Mouse (Mus musculus) lung, adult 2 months (tissue): ENCODE data around the gene Mnx1. TPM values are rescaled to one million over a fixed set of nuclear protein-coding genes. Genes with fewer than 3 reads are reported as not detected.
"Not testable (repeated sequence)": the region's sequence is repeated elsewhere in the genome, so short reads cannot be mapped to it uniquely, and the experiment has no call there.

Experiments
- DNase-seq: peaks from one replicate; pipeline ENCODE4 v3.0.0; 2022
- H3K4me1 ChIP-seq: fragments of 200-500 bp; 2 replicates; pipeline ENCODE4 v1.6.1; 2011; ENCODE audit warnings: low read length; ENCODE audit not compliant: control insufficient read depth, insufficient read depth
- H3K4me3 ChIP-seq: fragments of 200-500 bp; replicated peaks from 2 replicates; pipeline ENCODE3; 2011; ENCODE audit warnings: low read depth, mild to moderate bottlenecking, control low read depth, low read length; ENCODE audit errors: extremely low read depth
- CTCF ChIP-seq: fragments of 200-500 bp; IDR thresholded peaks from 2 replicates; pipeline ENCODE4 v1.5.1; 2011; ENCODE audit warnings: mild to moderate bottlenecking, low read length, control low read depth; ENCODE audit not compliant: insufficient read depth
- POLR2A ChIP-seq: fragments of 200-500 bp; IDR thresholded peaks from 2 replicates; pipeline ENCODE4 v1.6.1; 2011; ENCODE audit warnings: low read depth, mild to moderate bottlenecking, control low read depth, low read length, borderline replicate concordance; ENCODE audit errors: extremely low read depth
- WGBS: fragments of 180-500 bp; shearing (Covaris S2); methylation state at CpG from one replicate; pipeline ENCODE4 v1.1.7; 2018; 5-methylcytosine and 5-hydroxymethylcytosine counted together
- polyA plus RNA-seq: library from polyadenylated mRNA; depleted of rRNA; stranded (reverse); fragments of >200 nt; gene quantifications from 2 replicates; pipeline ENCODE4 v1.2.3, GENCODE M21; 2012

Mnx1 gene
- polyA plus RNA-seq, 1 experiment: not detected

DNA sequence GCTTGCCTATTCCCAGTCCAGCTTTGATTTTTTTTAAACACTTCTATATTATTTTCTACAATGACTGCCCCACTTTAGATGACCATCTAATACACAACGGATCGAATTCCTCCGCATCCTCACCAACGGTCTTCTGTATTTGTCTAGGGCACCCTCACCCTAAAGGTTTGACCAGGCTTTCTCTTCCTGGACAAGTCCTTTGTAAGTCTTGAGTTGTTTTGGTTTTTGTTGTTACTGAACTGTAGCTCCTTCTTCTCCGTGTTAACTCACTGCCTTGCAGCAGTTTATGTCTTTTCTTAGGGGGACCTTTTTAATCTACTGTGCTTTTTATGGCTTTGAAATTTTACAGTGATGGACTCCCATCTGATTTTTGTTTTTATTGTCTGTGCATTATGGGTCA, 8.0 kb downstream of the Mnx1 start:
- WGBS: 22% methylated on average over 5 of the region's 5 CpGs
- DNase-seq: no peak
- no peak overlapping the region for H3K4me3 ChIP-seq
- peaks cover 3% of the 10 kb centered on the region; the same call in 1 of the 2 replicates for H3K4me1 ChIP-seq
- TF ChIP-seq CTCF (no peak), POLR2A (no peak)

DNA sequence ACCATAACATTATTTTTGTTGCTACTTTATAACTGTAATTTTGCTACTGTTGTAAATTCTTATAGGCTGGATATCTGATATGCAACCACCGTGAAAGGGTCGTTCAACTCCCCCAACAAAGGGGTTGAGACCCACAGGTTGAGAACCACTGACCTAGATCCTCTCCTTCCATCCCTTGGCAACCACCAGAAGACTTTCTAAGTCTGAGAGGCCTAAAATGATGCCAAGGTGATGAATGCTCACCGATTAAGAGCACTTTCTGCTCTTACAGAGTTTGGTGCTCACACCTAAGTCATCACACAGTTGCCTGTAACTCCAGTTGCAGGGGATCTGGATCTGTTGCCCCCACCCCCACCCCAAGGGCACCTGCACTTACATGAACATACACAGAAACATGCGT, 8.8 kb downstream of the Mnx1 start:
- TF ChIP-seq POLR2A (no peak), CTCF (no peak)
- WGBS: 28% methylated on average over 4 of the region's 4 CpGs
- peaks cover 3% of the 10 kb centered on the region; the same call in 1 of the 2 replicates for H3K4me1 ChIP-seq
- no peak overlapping the region for H3K4me3 ChIP-seq
- no peak for DNase-seq

DNA sequence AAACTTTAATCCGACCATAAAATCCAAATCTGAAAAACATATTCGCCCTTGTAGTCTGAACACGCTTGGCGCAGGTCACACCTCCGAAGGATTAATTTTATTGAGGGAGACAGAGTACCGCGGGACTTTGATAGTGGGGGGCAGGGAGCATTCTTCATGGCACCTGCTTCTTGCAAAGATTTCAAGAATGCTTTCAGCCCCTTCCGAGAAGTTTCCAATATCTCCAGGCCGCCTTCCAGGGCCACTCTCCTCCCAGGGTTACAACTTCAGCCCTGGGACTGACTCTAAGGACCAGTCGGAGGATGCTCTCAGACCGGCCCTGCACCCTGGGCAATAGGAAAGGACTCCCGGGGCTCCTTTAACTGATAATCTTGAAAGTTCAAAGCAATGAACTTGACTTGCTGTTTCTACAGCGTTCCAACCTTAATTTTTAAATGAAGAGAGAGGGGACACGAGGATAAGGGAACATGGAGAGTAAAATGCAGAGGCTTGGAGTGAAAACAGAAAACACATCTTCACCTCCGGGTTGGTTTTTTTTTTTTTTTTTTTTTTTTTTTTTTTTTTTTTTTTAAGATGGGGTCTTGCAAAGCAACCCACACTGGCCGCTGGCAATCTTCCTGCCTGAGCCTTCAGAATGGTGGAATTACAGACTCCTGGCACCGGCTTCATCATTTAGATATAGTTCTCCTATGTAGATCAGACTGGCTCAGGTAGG, 9.8 kb downstream of the Mnx1 start:
- WGBS: 4% methylated on average over 17 of the region's 17 CpGs
- no peak for TF ChIP-seq POLR2A
- no peak for TF ChIP-seq CTCF
- no peak for DNase-seq
- Histone ChIP-seq H3K4me3 (peak overlapping the region; percentile 32), H3K4me1 (peaks cover 3% of the 10 kb centered on the region; the same call in 1 of the 2 replicates)

DNA sequence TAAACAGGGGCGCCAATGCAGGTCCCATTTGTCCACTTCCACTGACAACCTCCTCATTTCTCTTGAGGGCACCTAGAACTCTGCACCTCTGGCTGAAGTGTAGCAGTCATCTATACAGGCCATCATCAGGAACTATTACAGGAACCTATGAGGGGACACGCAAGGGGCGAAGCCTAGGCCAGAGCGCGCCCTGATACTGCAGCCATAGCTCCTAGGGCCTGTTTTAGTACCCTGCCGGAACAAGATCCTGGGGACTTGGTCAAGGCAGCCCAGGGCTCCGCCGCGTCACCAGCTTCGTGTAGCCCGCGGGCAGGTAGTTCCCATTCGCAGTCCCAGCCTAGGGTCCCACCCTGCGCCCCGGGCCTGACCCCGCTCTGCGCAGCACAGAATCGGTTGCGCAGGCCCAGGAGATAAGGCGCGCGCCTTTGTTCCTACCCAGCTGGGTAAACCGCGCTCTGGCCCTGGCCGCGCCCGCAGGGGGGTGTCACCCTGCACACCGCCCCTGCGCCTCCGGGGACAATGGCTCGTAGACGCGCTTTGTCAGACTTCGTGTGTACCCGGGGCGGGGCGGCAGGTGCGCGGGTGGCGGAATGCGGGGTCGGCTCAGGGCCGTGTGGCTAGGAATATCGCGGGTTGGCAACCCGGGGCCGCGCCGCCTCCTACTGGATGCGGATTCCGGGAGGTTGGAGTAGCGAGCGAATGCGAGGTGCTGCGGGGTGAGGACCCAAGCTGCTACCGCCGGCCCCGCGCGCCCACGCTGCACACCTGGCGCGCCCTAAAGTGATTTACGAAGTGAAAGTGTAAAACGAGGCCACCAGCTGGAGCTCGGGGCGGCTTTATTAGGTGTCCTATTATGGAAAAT, 10.6 kb downstream of the Mnx1 start:
- no peak for DNase-seq
- Histone ChIP-seq H3K4me3 (peak overlapping the region; percentile 32), H3K4me1 (peaks cover 3% of the 10 kb centered on the region; the same call in 1 of the 2 replicates)
- WGBS: 6% methylated on average over 67 of the region's 67 CpGs
- TF ChIP-seq POLR2A: no peak

DNA sequence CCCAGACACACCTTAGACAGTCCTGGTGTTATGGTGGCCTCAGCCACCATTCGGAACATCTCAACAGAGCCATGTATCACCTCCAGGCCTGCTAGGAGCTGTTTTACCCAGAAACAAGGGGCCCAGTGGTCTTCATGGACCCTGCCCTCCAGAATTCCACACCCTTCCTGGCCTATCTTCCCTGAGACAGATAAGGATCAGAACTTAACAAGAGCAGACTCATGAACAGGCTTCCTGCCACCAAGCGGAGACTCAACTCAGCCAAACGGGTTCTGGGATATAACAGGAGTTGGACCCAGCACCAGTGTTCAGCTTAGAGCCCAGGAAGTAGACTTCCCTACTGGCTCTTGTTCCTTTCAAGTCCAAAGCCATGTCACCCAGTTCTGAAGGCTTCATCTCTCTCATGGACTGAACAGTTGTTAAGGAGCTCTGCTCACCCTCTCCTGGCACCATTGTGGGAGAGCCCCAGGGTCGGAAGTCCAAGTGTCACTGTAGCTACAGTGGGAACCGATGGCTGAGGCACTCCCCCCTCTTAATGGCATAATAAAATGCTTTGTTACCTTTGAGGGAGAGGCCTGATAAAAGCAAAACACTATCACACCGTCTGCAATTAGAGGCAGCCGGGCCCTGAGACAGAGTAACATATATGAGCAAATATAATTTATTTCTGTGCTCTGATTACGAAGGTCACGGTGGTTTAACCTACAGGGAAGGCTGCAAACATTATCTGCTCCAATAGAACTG, 15.2 kb downstream of the Mnx1 start:
- DNase-seq: no peak
- TF ChIP-seq CTCF (no peak), POLR2A (no peak)
- Histone ChIP-seq H3K4me1 (peaks cover 3% of the 10 kb centered on the region; the same call in 1 of the 2 replicates), H3K4me3 (no peak overlapping the region)
- 58% methylated on average over 9 of the region's 9 CpGs for WGBS

DNA sequence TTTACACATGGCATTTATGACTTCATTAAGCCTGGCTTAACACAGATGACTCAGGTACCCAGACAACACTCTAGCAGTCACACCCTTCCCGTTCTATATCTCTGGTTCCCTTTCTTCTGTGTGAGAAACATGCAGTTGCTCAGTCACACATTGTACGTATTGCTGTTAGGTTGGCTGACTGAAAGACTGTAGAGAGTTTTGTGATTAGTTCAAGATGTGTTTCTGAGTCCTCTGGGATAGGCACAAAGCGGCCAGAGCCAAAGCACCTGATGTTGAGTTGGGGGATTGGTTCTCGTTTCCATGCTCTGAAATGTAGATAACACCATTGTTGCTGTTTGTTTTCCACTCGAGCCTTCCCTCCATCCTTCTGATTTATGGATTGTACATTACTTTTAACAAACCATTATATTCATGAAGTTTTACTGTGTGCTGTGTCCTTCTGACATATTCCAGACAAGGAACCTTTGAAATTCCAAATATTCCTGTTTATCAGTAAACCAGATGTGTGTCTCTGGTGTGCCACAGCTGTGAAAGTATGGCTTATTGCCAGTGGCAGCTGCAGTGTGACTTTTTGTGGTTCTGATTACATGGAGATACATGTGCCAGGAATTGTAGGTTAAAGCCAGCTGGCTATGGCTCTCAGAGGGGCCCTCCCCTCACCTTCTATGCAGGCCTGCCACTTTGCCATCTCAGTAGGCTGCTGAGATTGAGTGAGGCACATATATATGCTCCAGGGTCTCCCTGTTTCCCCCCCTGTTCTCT, 21.2 kb downstream of the Mnx1 start:
- TF ChIP-seq CTCF: no peak
- no peak for TF ChIP-seq POLR2A
- WGBS: 68% methylated on average over 5 of the region's 5 CpGs
- H3K4me1 ChIP-seq: no peaks in the 10 kb centered on the region

DNA sequence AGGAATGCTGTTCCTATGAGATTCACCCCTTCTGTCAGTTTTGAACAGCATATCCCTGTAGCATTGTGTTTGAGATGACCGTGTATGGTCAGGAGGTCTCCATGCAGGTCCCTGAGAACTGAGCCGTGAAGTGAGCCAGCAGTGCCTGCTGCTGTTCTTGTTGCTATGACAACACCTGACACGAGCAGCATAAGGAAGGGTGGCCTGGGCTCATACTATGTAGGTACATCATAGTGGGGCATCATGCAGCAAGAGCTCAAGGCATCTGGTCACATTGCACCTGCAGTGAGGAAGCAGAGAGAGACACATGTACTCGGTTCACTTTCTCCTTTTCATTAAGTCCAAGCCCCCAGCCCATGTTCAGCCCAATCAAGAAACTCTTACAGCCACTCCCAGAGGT, 25.9 kb downstream of the Mnx1 start:
- TF ChIP-seq CTCF (no peak), POLR2A (no peak)
- 68% methylated on average over 4 of the region's 4 CpGs for WGBS
- DNase-seq: no peak
- Histone ChIP-seq H3K4me3 (no peak overlapping the region), H3K4me1 (no peaks in the 10 kb centered on the region)

More for the DNA sequence above, 21.2 kb downstream of the Mnx1 start:
- no peak overlapping the region for H3K4me3 ChIP-seq
- DNase-seq: no peak

DNA sequence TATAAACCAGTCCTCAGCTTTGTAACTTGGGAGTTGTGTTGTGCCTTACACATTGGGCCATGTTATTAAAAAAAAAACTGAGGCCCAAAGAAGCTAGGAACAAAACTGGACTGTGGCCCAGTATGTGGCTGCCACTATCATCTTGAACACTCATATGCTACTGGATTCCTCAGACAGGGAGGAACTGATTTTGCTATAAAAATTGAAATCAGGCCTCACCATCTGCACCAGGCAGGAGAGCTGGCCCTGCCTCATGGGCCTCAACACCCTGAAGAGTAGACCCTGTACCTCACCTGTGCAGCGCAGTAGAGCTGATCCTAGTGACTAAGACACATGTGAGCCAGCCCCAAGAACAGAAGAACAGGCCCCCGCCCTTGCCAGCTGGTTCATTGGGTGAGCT, 33.0 kb downstream of the Mnx1 start:
- DNase-seq: no peak
- Histone ChIP-seq H3K4me3 (no peak overlapping the region), H3K4me1 (no peaks in the 10 kb centered on the region)
- TF ChIP-seq POLR2A (no peak), CTCF (no peak)
- WGBS: 100% methylated on average over 2 of the region's 2 CpGs

DNA sequence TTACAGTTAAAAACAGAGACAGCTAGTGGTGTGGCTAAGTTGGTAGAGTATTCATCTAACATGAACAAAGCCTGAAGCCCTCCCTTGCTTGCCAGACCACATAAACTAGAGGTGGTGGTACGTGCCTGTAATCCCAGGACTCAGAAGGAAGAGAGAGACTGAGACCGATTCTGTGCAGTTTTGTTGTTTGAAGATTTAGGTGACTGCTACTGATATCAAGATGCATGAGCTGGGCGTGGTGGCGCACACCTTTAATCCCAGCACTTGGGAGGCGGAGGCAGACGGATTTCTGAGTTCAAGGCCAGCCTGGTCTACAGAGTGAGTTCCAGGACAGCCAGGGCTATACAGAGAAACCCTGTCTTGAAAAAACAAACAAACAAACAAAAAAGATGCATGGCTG, 41.5 kb downstream of the Mnx1 start:
- H3K4me3 ChIP-seq, H3K4me1 ChIP-seq, DNase-seq: not testable (repeated sequence)
- WGBS: 93% methylated on average over 6 of the region's 6 CpGs
